14 mouse cellular contexts compared by ENCODE assay signal in genomic region chr5:43621575-43622299, GRCm38 (mm10). TPM values are rescaled to one million over a fixed set of nuclear protein-coding genes. Genes with fewer than 3 reads are reported as not detected.
DNase-seq lines count a peak whose midpoint lies in the region; ATAC-seq lines count a peak whose summit lies in the region.
"Had no signal": no experiment of that assay in that cellular context is flagged by ENCODE, and none has a peak within 500 bp of the region (broad histone marks: within the 10 kb centered on the region; RNA-seq: fewer than 3 reads in every experiment).

No protein-coding gene starts in this region.

- no peak overlapping the region for H3K27ac ChIP-seq in hindbrain, embryonic 16.5 days (ENCODE audit: low read depth, low read length)
- no peak overlapping the region for H3K27ac ChIP-seq in liver, embryonic 11.5 days (ENCODE audit: low read depth, low read length)

- no peaks in the 10 kb centered on the region for H3K27me3 ChIP-seq in hindbrain, embryonic 16.5 days (replicated peaks; ENCODE audit: control insufficient read depth, insufficient read depth, low read length)
- no peaks in the 10 kb centered on the region for H3K27me3 ChIP-seq in liver, embryonic 11.5 days (replicated peaks; ENCODE audit: control insufficient read depth, insufficient read depth, low read length)
- H3K27me3 ChIP-seq: megakaryocyte, embryonic 14.5 days; Patski had no signal

- no peak overlapping the region for H3K9ac ChIP-seq in hindbrain, embryonic 16.5 days (ENCODE audit: low read depth, low read length)
- no peak overlapping the region for H3K9ac ChIP-seq in liver, embryonic 11.5 days (ENCODE audit: low read depth, low read length)

- WGBS in hindbrain, embryonic 16.5 days: 48% methylated on average over 7 of the region's 7 CpGs
- 68% methylated on average over 7 of the region's 7 CpGs for WGBS in liver, embryonic 11.5 days

- DNase-seq in kidney, postnatal 10 days: peak; percentile 18
- no peak for DNase-seq in kidney, postnatal 36 days
- peak; percentile 44 to 69 for DNase-seq in right cerebral cortex, postnatal 10 days (ENCODE audit: low spot score in 2 of 2)
- no peak for DNase-seq in right cerebral cortex, adult 18-20 months
- no peak for DNase-seq in liver, embryonic 11.5 days (ENCODE audit: low spot score)
- no peak for DNase-seq in thymus, postnatal 10 days (ENCODE audit: low spot score in 2 of 2)
- DNase-seq: adrenal gland, adult 8-10 months; cerebellum, adult 11-12 months; thymus, adult 18-20 months had no signal

- H3K36me3 ChIP-seq in hindbrain, embryonic 16.5 days (ENCODE audit: control insufficient read depth, insufficient read depth, low read length): no peaks in the 10 kb centered on the region
- no peaks in the 10 kb centered on the region for H3K36me3 ChIP-seq in liver, embryonic 11.5 days (ENCODE audit: control insufficient read depth, insufficient read depth, low read length)

- H3K9me3 ChIP-seq in hindbrain, embryonic 16.5 days (ENCODE audit: control insufficient read depth, low read length): no peaks in the 10 kb centered on the region
- no peaks in the 10 kb centered on the region for H3K9me3 ChIP-seq in liver, embryonic 11.5 days (ENCODE audit: control insufficient read depth, low read length)
- H3K9me3 ChIP-seq: megakaryocyte, embryonic 14.5 days had no signal

- no peak overlapping the region for H3K4me3 ChIP-seq in hindbrain, embryonic 16.5 days (ENCODE audit: low read length)
- H3K4me3 ChIP-seq in liver, embryonic 11.5 days (ENCODE audit: low read depth, low read length): no peak overlapping the region
- H3K4me3 ChIP-seq: megakaryocyte, embryonic 14.5 days had no signal

- no peaks in the 10 kb centered on the region for H3K4me1 ChIP-seq in hindbrain, embryonic 16.5 days (ENCODE audit: control insufficient read depth, insufficient read depth, low read depth, low read length)
- no peaks in the 10 kb centered on the region for H3K4me1 ChIP-seq in liver, embryonic 11.5 days (replicated peaks; ENCODE audit: control insufficient read depth, insufficient read depth, low read length)
- H3K4me1 ChIP-seq: megakaryocyte, embryonic 14.5 days had no signal

- peak; percentile 81 for ATAC-seq in hindbrain, embryonic 16.5 days
- ATAC-seq in liver, embryonic 11.5 days (replicated peaks; ENCODE audit: low FRiP score): no peak
- ATAC-seq: CD4-positive, CD25-positive, alpha-beta regulatory T cell, adult 4 months; inflammation-experienced regulatory T-cells, adult 6 months; Patski had no signal

- no peak overlapping the region for H3K4me2 ChIP-seq in hindbrain, embryonic 16.5 days (ENCODE audit: low read length)
- no peak overlapping the region for H3K4me2 ChIP-seq in liver, embryonic 11.5 days

RNA-seq across cellular contexts. Expression of gene Cc2d2a, which starts 40.4 kb away (rescaled TPM):
- polyA plus RNA-seq in hindbrain, embryonic 16.5 days (2015; fragmentation: Nextera tagmentation; extraction: Ambion mirVana): 7.2 and 8.4 TPM in 2 replicates
- 3.2 and 4.2 TPM in 2 replicates for polyA plus RNA-seq in liver, embryonic 11.5 days (2014; fragmentation: Nextera tagmentation; extraction: Ambion mirVana)

Comparison
In these comparisons a context has a peak if more than half of its experiments do, and no peak if none do; other contexts are left out.
1. DNase-seq: peak in kidney, postnatal 10 days (single experiment) and right cerebral cortex, postnatal 10 days (2 of 2); none in kidney, postnatal 36 days (0 of 2), right cerebral cortex, adult 18-20 months (single experiment), liver, embryonic 11.5 days (single experiment) and thymus, postnatal 10 days (0 of 2).